Mouse (Mus musculus) frontal cortex, postnatal 36 days (tissue): Measurements from ENCODE around the gene Cherp.

Source experiments
- DNase-seq, 2 experiments: peaks; one replicate each; pipeline ENCODE4 v3.0.0; 2022; ENCODE audit warnings: low spot score in 2 of 2

Gene Cherp

DNA sequence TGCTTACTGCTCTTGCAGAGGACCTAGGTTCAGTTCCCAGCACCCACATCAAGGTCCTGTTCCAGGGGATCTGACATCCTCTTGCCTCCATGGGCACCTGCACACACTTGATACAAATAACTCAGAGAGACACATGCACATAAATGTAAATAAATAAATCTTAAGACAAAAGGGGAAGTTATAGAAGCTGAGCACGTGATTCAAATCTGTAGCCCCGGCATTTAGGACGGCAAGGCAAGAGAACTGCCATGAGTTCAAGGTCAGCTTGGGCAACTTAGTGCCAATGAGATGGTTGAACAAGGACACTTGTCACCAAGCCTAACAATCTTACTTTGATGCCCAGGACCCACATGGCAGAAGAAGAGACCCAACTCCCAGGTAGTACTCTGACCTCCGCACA, 57.0 kb downstream of the Cherp start:
- DNase-seq, result no peak

DNA sequence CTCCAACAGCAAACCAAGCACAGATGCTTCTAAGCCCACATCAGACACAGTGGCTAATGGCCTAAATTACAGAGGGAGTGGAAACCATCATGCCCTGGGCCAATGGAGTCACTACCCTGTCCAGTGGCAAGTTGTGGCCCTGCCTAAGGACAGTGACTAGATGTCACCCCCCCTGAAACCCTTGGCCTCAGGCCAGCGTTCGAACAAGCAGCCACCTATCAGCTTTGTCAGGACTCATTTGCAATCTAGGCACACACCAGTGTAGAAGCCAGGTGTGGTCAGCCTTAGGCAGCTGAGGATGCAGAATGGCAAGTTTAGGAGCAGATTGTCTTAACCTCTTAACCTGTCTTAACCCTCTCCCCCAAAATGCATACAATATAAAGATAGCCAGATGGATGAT, 59.8 kb downstream of the Cherp start:
- DNase-seq, result no peak

- DNase-seq, result no peak
Observed at GRCm38 (mm10) chr8:72413839-72414238, 61.2 kb downstream of the Cherp start.
